Mouse (Mus musculus): ENCODE data around the gene Bicdl1. TPM values are rescaled to one million over a fixed set of nuclear protein-coding genes. Genes with fewer than 3 reads are reported as not detected.

Bicdl1 gene
- polyA plus RNA-seq, 1 experiment, result 2.4 TPM

GRCm38 (mm10) chr5:115629672-115630071, 101.7 kb downstream of the Bicdl1 start:
- H3ac ChIP-seq (ENCODE audit: control insufficient read depth, insufficient read length, low read depth), result no peak overlapping the region
- H3K4me3 ChIP-seq (ENCODE audit: insufficient read depth, poor library complexity, severe bottlenecking), result no peak overlapping the region
- no peaks in the 10 kb centered on the region for H3K36me3 ChIP-seq (ENCODE audit: control insufficient read depth, insufficient read depth)
- peaks cover 34% of the 10 kb centered on the region for H3K79me2 ChIP-seq (ENCODE audit: control insufficient read depth, insufficient read depth)
- peaks cover 29% of the 10 kb centered on the region for H3K79me3 ChIP-seq (ENCODE audit: low read depth)
- TF ChIP-seq MAX (IDR thresholded peaks at IDR 0.05), result no peak
- TF ChIP-seq MYOD1 (IDR thresholded peaks at IDR 0.05; ENCODE audit: control insufficient read depth, insufficient read length, low read depth), result no peak
- no peak for TF ChIP-seq MYOG (IDR thresholded peaks at IDR 0.05; ENCODE audit: control insufficient read depth, extremely low read depth, insufficient read length)
- no peak for TF ChIP-seq CEBPB (IDR thresholded peaks at IDR 0.05; ENCODE audit: low read depth)
- TF ChIP-seq FOSL1 (IDR thresholded peaks at IDR 0.05; ENCODE audit: insufficient read depth, low read length, poor library complexity, severe bottlenecking), result no peak
- no peaks in the 10 kb centered on the region for H3K27me3 ChIP-seq (ENCODE audit: control insufficient read depth, insufficient read depth, insufficient read length)

- Histone ChIP-seq H3K79me3 (ENCODE audit: low read depth) (peaks cover 13% of the 10 kb centered on the region), H3K27me3 (ENCODE audit: control insufficient read depth, insufficient read depth, insufficient read length) (no peaks in the 10 kb centered on the region), H3ac (ENCODE audit: control insufficient read depth, insufficient read length, low read depth) (no peak overlapping the region), H3K4me3 (ENCODE audit: insufficient read depth, poor library complexity, severe bottlenecking) (no peak overlapping the region), H3K79me2 (ENCODE audit: control insufficient read depth, insufficient read depth) (peaks cover 18% of the 10 kb centered on the region), H3K36me3 (ENCODE audit: control insufficient read depth, insufficient read depth) (no peaks in the 10 kb centered on the region)
- TF ChIP-seq MAX (IDR thresholded peaks at IDR 0.05) (no peak), USF1 (IDR thresholded peaks at IDR 0.05; ENCODE audit: low read depth) (no peak), MYOD1 (IDR thresholded peaks at IDR 0.05; ENCODE audit: control insufficient read depth, insufficient read length, low read depth) (no peak), FOSL1 (IDR thresholded peaks at IDR 0.05; ENCODE audit: insufficient read depth, low read length, poor library complexity, severe bottlenecking) (no peak), CEBPB (IDR thresholded peaks at IDR 0.05; ENCODE audit: low read depth) (no peak), CTCF (IDR thresholded peaks at IDR 0.05; ENCODE audit: control insufficient read depth, insufficient read depth, insufficient read length) (no peak)
These were observed 103.3 kb downstream of the Bicdl1 start for GRCm38 (mm10) chr5:115628083-115628482.

- H3ac ChIP-seq (ENCODE audit: control insufficient read depth, insufficient read length, low read depth), result no peak overlapping the region
- TF ChIP-seq FOSL1 (IDR thresholded peaks at IDR 0.05; ENCODE audit: insufficient read depth, low read length, poor library complexity, severe bottlenecking) (no peak), MYOG (IDR thresholded peaks at IDR 0.05; ENCODE audit: control insufficient read depth, extremely low read depth, insufficient read length) (no peak), MYOD1 (IDR thresholded peaks at IDR 0.05; ENCODE audit: control insufficient read depth, insufficient read length, low read depth) (no peak), MAX (IDR thresholded peaks at IDR 0.05) (no peak), USF1 (IDR thresholded peaks at IDR 0.05; ENCODE audit: low read depth) (no peak), CEBPB (IDR thresholded peaks at IDR 0.05; ENCODE audit: low read depth) (no peak), CTCF (IDR thresholded peaks at IDR 0.05; ENCODE audit: control insufficient read depth, insufficient read depth, insufficient read length) (no peak)
These were observed 105.1 kb downstream of the Bicdl1 start for GRCm38 (mm10) chr5:115626237-115626886.

GRCm38 (mm10) chr5:115623694-115624440, 107.6 kb downstream of the Bicdl1 start:
- no peak overlapping the region for H3K4me3 ChIP-seq (ENCODE audit: insufficient read depth, poor library complexity, severe bottlenecking)
- no peaks in the 10 kb centered on the region for H3K79me3 ChIP-seq (ENCODE audit: low read depth)
- H3ac ChIP-seq (ENCODE audit: control insufficient read depth, insufficient read length, low read depth), result no peak overlapping the region
- H3K27me3 ChIP-seq (ENCODE audit: control insufficient read depth, insufficient read depth, insufficient read length), result no peaks in the 10 kb centered on the region
- H3K79me2 ChIP-seq (ENCODE audit: control insufficient read depth, insufficient read depth), result no peaks in the 10 kb centered on the region
- no peak for TF ChIP-seq MYOG (IDR thresholded peaks at IDR 0.05; ENCODE audit: control insufficient read depth, extremely low read depth, insufficient read length)
- no peak for TF ChIP-seq CEBPB (IDR thresholded peaks at IDR 0.05; ENCODE audit: low read depth)
- TF ChIP-seq CTCF (IDR thresholded peaks at IDR 0.05; ENCODE audit: control insufficient read depth, insufficient read depth, insufficient read length), result no peak
- no peak for TF ChIP-seq MAX (IDR thresholded peaks at IDR 0.05)
- peaks cover 6% of the 10 kb centered on the region for H3K36me3 ChIP-seq (ENCODE audit: control insufficient read depth, insufficient read depth)

More at GRCm38 (mm10) chr5:115626237-115626886, 105.1 kb downstream of the Bicdl1 start:
- Histone ChIP-seq H3K4me3 (ENCODE audit: insufficient read depth, poor library complexity, severe bottlenecking) (no peak overlapping the region), H3K79me3 (ENCODE audit: low read depth) (peaks cover 4% of the 10 kb centered on the region), H3K79me2 (ENCODE audit: control insufficient read depth, insufficient read depth) (peaks cover 6% of the 10 kb centered on the region), H3K27me3 (ENCODE audit: control insufficient read depth, insufficient read depth, insufficient read length) (no peaks in the 10 kb centered on the region), H3K36me3 (ENCODE audit: control insufficient read depth, insufficient read depth) (no peaks in the 10 kb centered on the region)

GRCm38 (mm10) chr5:115622686-115623085, 108.7 kb downstream of the Bicdl1 start:
- Histone ChIP-seq H3K79me2 (ENCODE audit: control insufficient read depth, insufficient read depth) (no peaks in the 10 kb centered on the region), H3ac (ENCODE audit: control insufficient read depth, insufficient read length, low read depth) (no peak overlapping the region), H3K79me3 (ENCODE audit: low read depth) (no peaks in the 10 kb centered on the region), H3K36me3 (ENCODE audit: control insufficient read depth, insufficient read depth) (peaks cover 15% of the 10 kb centered on the region), H3K27me3 (ENCODE audit: control insufficient read depth, insufficient read depth, insufficient read length) (no peaks in the 10 kb centered on the region), H3K4me3 (ENCODE audit: insufficient read depth, poor library complexity, severe bottlenecking) (no peak overlapping the region)
- TF ChIP-seq MYOG (IDR thresholded peaks at IDR 0.05; ENCODE audit: control insufficient read depth, extremely low read depth, insufficient read length), result no peak
- no peak for TF ChIP-seq MYOD1 (IDR thresholded peaks at IDR 0.05; ENCODE audit: control insufficient read depth, insufficient read length, low read depth)
- no peak for TF ChIP-seq MAX (IDR thresholded peaks at IDR 0.05)
- no peak for TF ChIP-seq FOSL1 (IDR thresholded peaks at IDR 0.05; ENCODE audit: insufficient read depth, low read length, poor library complexity, severe bottlenecking)
- TF ChIP-seq USF1 (IDR thresholded peaks at IDR 0.05; ENCODE audit: low read depth), result no peak
- TF ChIP-seq CEBPB (IDR thresholded peaks at IDR 0.05; ENCODE audit: low read depth), result no peak
- TF ChIP-seq CTCF (IDR thresholded peaks at IDR 0.05; ENCODE audit: control insufficient read depth, insufficient read depth, insufficient read length), result no peak
